Mouse (Mus musculus) MEL (cell line): Measurements from ENCODE around the gene H2-M3. TPM values are rescaled to one million over a fixed set of nuclear protein-coding genes. Genes with fewer than 3 reads are reported as not detected.

Source experiments
- DNase-seq: peaks from one replicate; pipeline ENCODE4 v3.0.0; 2011; ENCODE audit warnings: low read depth, low spot score
- H3K27ac ChIP-seq: 2 replicates; pipeline ENCODE4 v1.5.1; 2012; ENCODE audit warnings: low read depth, mild to moderate bottlenecking, control low read depth, low read length, moderate library complexity; ENCODE audit not compliant: control insufficient read depth
- H3K27me3 ChIP-seq, 2 experiments: fragments of 150-350 bp in 1 of 2; sonication (generic) in 1 of 2; 2 replicates each; pipeline ENCODE4 v1.6.1; 2012; ENCODE audit warnings: low read length in 2 of 2, mild to moderate bottlenecking in 2 of 2, improper control_type of control experiment in 1 of 2, moderate library complexity in 1 of 2; ENCODE audit not compliant: insufficient read depth in 2 of 2, control insufficient read depth in 1 of 2
- H3K36me3 ChIP-seq, 2 experiments: 2 replicates each; pipeline ENCODE4 v1.6.1; 2012 to 2014; ENCODE audit warnings: low read length in 2 of 2, improper control_type of control experiment in 1 of 2, inconsistent platforms in 1 of 2, mild to moderate bottlenecking in 1 of 2; ENCODE audit not compliant: insufficient read depth in 2 of 2, control insufficient read depth in 1 of 2
- H3K4me1 ChIP-seq, 2 experiments: fragments of 150-350 bp in 1 of 2; sonication (generic) in 1 of 2; 2 replicates each; pipeline ENCODE4 v1.6.1; 2012; ENCODE audit warnings: low read length in 2 of 2, improper control_type of control experiment in 1 of 2, mild to moderate bottlenecking in 1 of 2; ENCODE audit not compliant: insufficient read depth in 2 of 2, control insufficient read depth in 1 of 2
- H3K4me3 ChIP-seq, 2 experiments: fragments of 150-350 bp in 1 of 2; sonication (generic) in 1 of 2; 2 replicates each; pipeline ENCODE4 v1.5.1; 2012; ENCODE audit warnings: low read depth in 2 of 2, low read length in 2 of 2, mild to moderate bottlenecking in 2 of 2, moderate library complexity in 2 of 2, control low read depth in 1 of 2, improper control_type of control experiment in 1 of 2; ENCODE audit not compliant: control insufficient read depth in 1 of 2, insufficient read depth in 1 of 2
- H3K79me2 ChIP-seq: 2 replicates; pipeline ENCODE4 v1.6.1; 2012; ENCODE audit warnings: mild to moderate bottlenecking, low read length, moderate library complexity; ENCODE audit not compliant: control insufficient read depth, poor library complexity, insufficient read depth
- H3K9ac ChIP-seq: 2 replicates; pipeline ENCODE4 v1.6.1; 2012; ENCODE audit warnings: low read depth, mild to moderate bottlenecking, control low read depth, low read length, moderate library complexity; ENCODE audit not compliant: control insufficient read depth, poor library complexity, severe bottlenecking
- H3K9me3 ChIP-seq: fragments of 150-350 bp; sonication (generic); replicated peaks from 2 replicates; pipeline ENCODE4 v1.6.1; 2012; ENCODE audit warnings: mild to moderate bottlenecking, low read length, improper control_type of control experiment, moderate library complexity; ENCODE audit not compliant: insufficient read depth
- ELF1 ChIP-seq: IDR thresholded peaks from 2 replicates; pipeline ENCODE4 v1.6.1; 2014; ENCODE audit warnings: low read depth, mild to moderate bottlenecking, inconsistent platforms, low read length, improper control_type of control experiment, moderate library complexity
- MYB ChIP-seq: IDR thresholded peaks from 2 replicates; pipeline ENCODE4 v1.6.1; 2011; ENCODE audit warnings: mild to moderate bottlenecking, low read depth, low read length, improper control_type of control experiment
- POLR2AphosphoS5 ChIP-seq: IDR thresholded peaks from 2 replicates; pipeline ENCODE4 v1.6.1; 2012; ENCODE audit warnings: low read depth, borderline replicate concordance, mild to moderate bottlenecking, inconsistent platforms, low read length, moderate library complexity, mixed read lengths
- RAD21 ChIP-seq: IDR thresholded peaks from 2 replicates; pipeline ENCODE4 v1.6.1; 2011; ENCODE audit warnings: mild to moderate bottlenecking, low read depth, low read length, improper control_type of control experiment
- TAL1 ChIP-seq: IDR thresholded peaks from 2 replicates; pipeline ENCODE4 v1.6.1; 2012; ENCODE audit warnings: mild to moderate bottlenecking, inconsistent platforms, low read length, moderate library complexity, mixed read lengths
- polyA plus RNA-seq, 2 experiments: library from polyadenylated mRNA; stranded (reverse) in 1 of 2; unstranded in 1 of 2; fragments of >175 nt in 1 of 2; fragments of >200 nt in 1 of 2; gene quantifications; 2 replicates each; pipeline versions ENCODE4 v1.2.1 to v1.2.4; 2012; ENCODE audit warnings: low replicate concordance in 2 of 2, low read depth in 1 of 2; ENCODE audit not compliant: insufficient read length in 2 of 2, insufficient read depth in 1 of 2, missing spikeins in 1 of 2
- total RNA-seq: library from RNA; depleted of rRNA; stranded (reverse); fragments of 300-350 nt; gene quantifications from 2 replicates; pipeline ENCODE4 v1.2.3, GENCODE M21; 2012; rRNA removed

Gene H2-M3
- total and polyA plus RNA-seq, 3 experiments: 1.1 to 4.7 TPM; not detected in 1

- no peak for TF ChIP-seq RAD21
- TF ChIP-seq ELF1: no peak
- TF ChIP-seq MYB: no peak
- TF ChIP-seq TAL1: no peak
- TF ChIP-seq POLR2AphosphoS5: no peak
- TF ChIP-seq, all 39 proteins: peak for 0
These were observed 46.9 kb downstream of the H2-M3 start, which contains the start of gene Olfr102 for GRCm38 (mm10) chr17:37316954-37317353. Gene Olfr102, minus strand, starts transcription at chr17:37317054.

More at GRCm38 (mm10) chr17:37316954-37317353, 46.9 kb downstream of the H2-M3 start, which contains the start of gene Olfr102:
- no peaks in the 10 kb centered on the region for H3K27me3 ChIP-seq
- no peak within 1 kb of the TSS for H3K27ac ChIP-seq
- no peaks in the 10 kb centered on the region for H3K79me2 ChIP-seq
- DNase-seq: no peak
- no peak within 1 kb of the TSS for H3K4me3 ChIP-seq
- H3K9me3 ChIP-seq: no peaks in the 10 kb centered on the region
- no peak within 1 kb of the TSS for H3K9ac ChIP-seq
- H3K36me3 ChIP-seq: no peaks in the 10 kb centered on the region
- no peaks in the 10 kb centered on the region for H3K4me1 ChIP-seq

Other genes starting within 250 kb of the H2-M3 start
- not detected in 2 replicates for gene Mog, start 246.8 kb upstream of the H2-M3 start, total RNA-seq
- gene Mog, start 246.8 kb upstream of the H2-M3 start, polyA plus RNA-seq: not detected
- gene Gabbr1, start 224.3 kb upstream of the H2-M3 start, total RNA-seq: 1.5 and 2.2 TPM in 2 replicates
- 10 to 100 TPM in 1 of 2 experiments, not detected in 1; 14.6 TPM for gene Gabbr1, start 224.3 kb upstream of the H2-M3 start, polyA plus RNA-seq
- gene Olfr90, start 181.7 kb upstream of the H2-M3 start, total RNA-seq: 0.08 TPM in 1 of 2 replicates, not detected in the other
- gene Olfr90, start 181.7 kb upstream of the H2-M3 start, polyA plus RNA-seq: under 1 TPM in 1 of 2 experiments, not detected in 1; 0.08 TPM
- not detected in 2 replicates for gene Olfr91, start 171.9 kb upstream of the H2-M3 start, total RNA-seq
- gene Olfr91, start 171.9 kb upstream of the H2-M3 start, polyA plus RNA-seq: not detected
- not detected in 2 replicates for gene Olfr92, start 150.1 kb upstream of the H2-M3 start, total RNA-seq
- gene Olfr92, start 150.1 kb upstream of the H2-M3 start, polyA plus RNA-seq: not detected
- gene Olfr93, start 108.7 kb upstream of the H2-M3 start, total RNA-seq: not detected in 2 replicates
- gene Olfr93, start 108.7 kb upstream of the H2-M3 start, polyA plus RNA-seq: not detected
- gene Ubd, start 76.3 kb upstream of the H2-M3 start, total RNA-seq: not detected in 2 replicates
- gene Ubd, start 76.3 kb upstream of the H2-M3 start, polyA plus RNA-seq: not detected
- not detected in 2 replicates for gene Olfr94, start 69.2 kb upstream of the H2-M3 start, total RNA-seq
- gene Olfr94, start 69.2 kb upstream of the H2-M3 start, polyA plus RNA-seq: not detected
- not detected in 2 replicates for gene Olfr95, start 57.1 kb upstream of the H2-M3 start, total RNA-seq
- not detected for gene Olfr95, start 57.1 kb upstream of the H2-M3 start, polyA plus RNA-seq
- gene Olfr96, start 50.1 kb upstream of the H2-M3 start, total RNA-seq: not detected in 2 replicates
- not detected for gene Olfr96, start 50.1 kb upstream of the H2-M3 start, polyA plus RNA-seq
- not detected in 2 replicates for gene Olfr97, start 32.9 kb upstream of the H2-M3 start, total RNA-seq
- gene Olfr97, start 32.9 kb upstream of the H2-M3 start, polyA plus RNA-seq: not detected
- gene Olfr98, start 6.5 kb upstream of the H2-M3 start, total RNA-seq: not detected in 2 replicates
- not detected for gene Olfr98, start 6.5 kb upstream of the H2-M3 start, polyA plus RNA-seq
- gene Olfr99, start 13.2 kb downstream of the H2-M3 start, total RNA-seq: not detected in 2 replicates
- gene Olfr99, start 13.2 kb downstream of the H2-M3 start, polyA plus RNA-seq: not detected
- gene Olfr101, start 34.1 kb downstream of the H2-M3 start, total RNA-seq: not detected in 2 replicates
- gene Olfr101, start 34.1 kb downstream of the H2-M3 start, polyA plus RNA-seq: not detected
- not detected in 2 replicates for gene Olfr102, start 46.8 kb downstream of the H2-M3 start, total RNA-seq
- gene Olfr102, start 46.8 kb downstream of the H2-M3 start, polyA plus RNA-seq: not detected
- gene Olfr103, start 69.5 kb downstream of the H2-M3 start, total RNA-seq: not detected in 2 replicates
- gene Olfr103, start 69.5 kb downstream of the H2-M3 start, polyA plus RNA-seq: not detected
- gene Olfr104-ps, start 89.4 kb downstream of the H2-M3 start, total RNA-seq: not detected in 2 replicates
- gene Olfr104-ps, start 89.4 kb downstream of the H2-M3 start, polyA plus RNA-seq: not detected
- not detected in 2 replicates for gene Olfr105-ps, start 108.8 kb downstream of the H2-M3 start, total RNA-seq
- not detected for gene Olfr105-ps, start 108.8 kb downstream of the H2-M3 start, polyA plus RNA-seq
- gene Olfr106-ps, start 120.2 kb downstream of the H2-M3 start, total RNA-seq: not detected in 2 replicates
- not detected for gene Olfr106-ps, start 120.2 kb downstream of the H2-M3 start, polyA plus RNA-seq
- gene Olfr107, start 129.0 kb downstream of the H2-M3 start, total RNA-seq: not detected in 2 replicates
- gene Olfr107, start 129.0 kb downstream of the H2-M3 start, polyA plus RNA-seq: not detected
- not detected in 2 replicates for gene Olfr108, start 175.3 kb downstream of the H2-M3 start, total RNA-seq
- gene Olfr108, start 175.3 kb downstream of the H2-M3 start, polyA plus RNA-seq: not detected
- gene Olfr109, start 188.7 kb downstream of the H2-M3 start, total RNA-seq: not detected in 2 replicates
- gene Olfr109, start 188.7 kb downstream of the H2-M3 start, polyA plus RNA-seq: not detected
- gene H2-M2, start 213.3 kb downstream of the H2-M3 start, total RNA-seq: not detected in 2 replicates
- gene H2-M2, start 213.3 kb downstream of the H2-M3 start, polyA plus RNA-seq: under 1 TPM in 1 of 2 experiments, not detected in 1; 0.88 TPM
- gene Olfr110, start 222.2 kb downstream of the H2-M3 start, total RNA-seq: not detected in 2 replicates
- not detected for gene Olfr110, start 222.2 kb downstream of the H2-M3 start, polyA plus RNA-seq
- gene Olfr111, start 237.8 kb downstream of the H2-M3 start, total RNA-seq: not detected in 2 replicates
- gene Olfr111, start 237.8 kb downstream of the H2-M3 start, polyA plus RNA-seq: not detected